Mouse (Mus musculus) heart, adult 11 months (tissue): ENCODE data around the gene Slc44a5.
"Not testable (repeated sequence)": the region's sequence is repeated elsewhere in the genome, so short reads cannot be mapped to it uniquely, and the experiment has no call there.

Experiments
- DNase-seq: peaks from one replicate; pipeline ENCODE4 v3.0.0; 2022

Slc44a5 gene

DNA sequence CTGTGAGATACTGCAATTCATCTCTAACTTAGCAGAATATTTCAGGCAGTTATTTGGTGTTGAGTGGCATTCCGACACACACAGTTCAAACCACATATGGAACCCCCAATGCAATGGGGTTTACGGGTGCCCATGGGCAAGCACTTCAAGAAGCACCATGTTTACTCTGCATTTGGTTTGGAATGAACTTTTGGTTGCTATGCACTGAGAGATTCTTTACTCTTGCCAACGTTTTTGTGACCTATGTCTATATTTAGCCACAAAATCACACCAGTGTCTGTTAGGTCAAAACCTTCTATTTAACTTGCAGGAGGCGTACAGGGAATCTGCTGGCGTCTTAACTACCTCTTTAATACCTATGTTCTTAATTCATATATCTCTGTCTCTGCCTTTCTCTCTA is 137.3 kb downstream of the Slc44a5 start:
- peak; percentile 60 for DNase-seq

DNA sequence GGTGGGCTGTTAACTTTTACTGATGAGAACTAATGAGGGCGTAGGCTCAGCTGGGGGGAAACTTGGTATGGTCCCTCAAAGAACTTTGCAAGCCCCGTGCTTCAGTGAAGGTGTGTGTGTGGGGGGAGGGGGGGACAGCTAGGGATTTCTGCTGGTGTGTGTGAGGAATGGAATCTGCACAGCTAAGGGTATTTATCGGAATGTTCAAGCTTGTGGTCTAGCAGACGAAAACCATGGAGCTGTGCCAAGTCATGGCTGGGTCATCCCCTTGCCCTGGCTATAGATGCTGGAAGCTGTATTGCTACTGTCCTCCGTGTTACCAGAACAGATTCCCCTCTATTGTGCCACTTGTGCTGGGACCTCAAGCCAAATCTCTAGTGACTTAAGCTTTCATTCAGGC is 138.0 kb downstream of the Slc44a5 start:
- DNase-seq: peak; percentile 77

DNA sequence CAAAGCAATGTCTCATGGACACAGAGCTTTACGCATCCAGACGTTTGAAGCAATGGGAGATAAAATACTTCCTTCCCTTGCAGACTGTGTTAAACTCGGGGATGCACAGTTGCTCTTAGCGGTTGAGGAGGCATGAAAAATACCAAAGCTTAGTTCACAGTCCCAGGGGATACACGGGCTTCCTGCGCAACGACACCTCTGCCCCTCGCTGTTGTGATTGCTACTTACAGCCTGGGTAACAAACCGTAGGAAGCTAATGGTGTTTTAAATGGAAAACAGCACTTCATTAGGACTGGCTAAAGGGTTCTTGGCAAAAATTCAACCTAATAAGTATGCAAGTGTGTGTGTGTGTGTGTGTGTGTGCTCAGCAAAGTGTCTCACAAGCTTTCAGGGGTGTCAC is 141.8 kb downstream of the Slc44a5 start:
- DNase-seq: peak; percentile 61

DNA sequence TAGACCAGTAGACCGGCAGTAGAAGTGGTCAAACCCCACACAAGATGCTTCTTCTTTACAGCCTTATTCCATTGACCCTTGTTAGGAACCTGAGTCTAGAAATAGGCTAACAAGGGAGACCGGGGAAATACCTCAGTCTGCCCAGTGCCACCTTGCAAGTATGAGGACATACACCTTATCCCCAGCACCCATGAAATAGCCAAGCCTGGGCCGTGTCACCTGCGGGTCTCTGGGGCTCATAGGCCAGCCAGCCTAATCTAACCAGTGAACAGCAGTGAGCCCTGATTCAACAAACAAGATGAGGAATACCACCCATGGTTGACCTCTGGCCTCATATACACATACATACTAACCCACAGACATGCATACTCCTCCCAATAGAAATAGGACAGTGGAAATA is 142.2 kb downstream of the Slc44a5 start:
- DNase-seq: peak; percentile 68

DNA sequence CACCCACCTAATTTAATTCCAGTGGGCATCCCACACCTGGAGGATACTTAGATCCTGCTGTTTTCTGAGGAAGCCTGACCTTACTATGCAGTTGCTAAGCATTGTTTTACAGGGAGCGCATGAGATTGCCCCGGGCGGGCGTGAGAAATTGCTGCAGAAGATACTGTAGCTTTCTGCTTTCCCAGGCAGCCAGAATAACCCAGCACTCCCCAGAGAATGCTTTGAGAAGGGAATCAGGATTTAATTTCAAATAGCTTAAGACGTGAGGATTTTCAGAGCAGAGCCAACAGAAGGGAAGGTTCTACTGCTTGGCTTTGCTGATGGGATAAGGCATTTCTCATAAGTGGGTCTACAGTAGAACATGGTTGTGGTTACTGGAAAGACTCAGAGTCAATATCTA is 142.8 kb downstream of the Slc44a5 start:
- peak; percentile 66 for DNase-seq

DNA sequence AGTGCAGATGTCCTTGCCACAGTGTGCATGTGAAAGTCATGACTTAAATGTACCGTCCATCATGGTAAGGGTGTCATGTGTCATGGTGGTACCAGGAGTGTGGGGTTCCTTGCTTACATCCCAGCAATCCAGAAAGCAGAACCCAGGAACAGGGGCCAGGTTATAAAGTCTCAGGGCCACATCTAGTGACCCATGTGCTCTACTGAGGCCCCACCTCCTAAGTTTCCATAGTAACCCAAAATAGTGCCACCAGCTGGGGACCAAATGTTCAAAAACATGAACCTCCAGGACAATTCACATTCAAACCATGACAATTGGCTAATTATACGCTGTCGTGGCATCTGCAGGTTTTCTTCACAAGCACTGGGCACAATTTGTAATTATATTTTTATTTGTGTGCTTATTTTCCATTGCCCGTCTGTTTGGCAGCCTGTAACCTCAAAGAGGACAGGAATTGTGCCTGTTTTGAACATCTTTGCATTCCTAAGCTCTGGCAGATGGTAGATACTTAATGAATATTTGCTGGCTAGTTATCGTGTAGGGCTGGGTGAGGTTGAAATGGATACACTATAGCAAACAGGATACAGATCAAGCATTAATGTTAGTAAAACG is 145.9 kb downstream of the Slc44a5 start:
- peak; percentile 41 for DNase-seq

DNA sequence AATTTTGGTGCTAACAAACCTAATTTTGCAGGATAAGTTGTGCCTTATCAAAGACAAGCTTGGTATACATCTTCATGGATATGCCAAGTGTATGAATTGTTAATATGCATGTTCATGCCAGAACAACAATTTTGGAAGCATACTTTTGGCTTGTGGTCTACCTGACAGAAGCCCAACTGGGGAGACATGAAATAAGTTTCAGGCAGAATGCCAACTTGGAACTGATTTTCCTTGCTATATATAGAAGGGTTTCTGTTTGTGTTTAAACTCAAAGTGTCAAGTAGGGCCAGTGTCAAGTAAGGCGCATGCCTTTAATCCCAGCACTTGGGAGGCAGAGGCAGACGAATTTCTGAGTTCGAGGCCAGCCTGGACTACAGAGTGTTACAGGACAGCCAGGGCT is 149.3 kb downstream of the Slc44a5 start:
- DNase-seq: peak; percentile 37

DNA sequence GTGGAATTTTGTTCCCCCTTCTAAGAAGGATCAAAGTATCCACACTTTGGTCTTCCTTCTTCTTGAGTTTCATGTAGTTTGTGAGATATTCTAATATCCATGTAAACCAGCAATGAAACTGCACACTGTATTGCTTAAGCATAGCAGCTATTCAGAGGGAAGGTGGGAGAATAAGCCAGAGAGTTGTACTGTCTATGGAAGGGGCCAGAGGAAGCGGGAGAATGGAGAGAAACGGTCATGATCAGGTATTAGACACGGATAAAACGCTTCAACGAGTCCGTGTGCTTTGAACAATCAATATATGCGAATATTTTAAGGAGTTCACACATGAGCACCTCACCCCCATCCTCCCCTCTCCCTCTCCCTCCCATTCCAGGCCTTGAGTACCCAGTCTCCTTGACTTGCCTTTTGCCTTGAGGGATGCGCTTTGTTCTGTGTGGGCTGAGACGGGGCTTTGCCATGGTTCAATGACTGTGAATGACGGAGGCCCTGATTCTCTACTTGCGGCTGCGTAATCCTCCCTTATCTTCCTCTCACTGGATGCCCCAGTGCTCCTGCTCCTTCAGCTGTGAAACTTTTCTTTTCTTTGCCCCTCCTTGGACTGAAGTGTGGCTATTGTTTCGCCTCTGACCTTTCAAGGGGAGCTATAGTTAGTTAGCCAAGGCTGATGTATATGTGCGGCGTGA is 151.8 kb downstream of the Slc44a5 start:
- DNase-seq: peak; percentile 53

DNA sequence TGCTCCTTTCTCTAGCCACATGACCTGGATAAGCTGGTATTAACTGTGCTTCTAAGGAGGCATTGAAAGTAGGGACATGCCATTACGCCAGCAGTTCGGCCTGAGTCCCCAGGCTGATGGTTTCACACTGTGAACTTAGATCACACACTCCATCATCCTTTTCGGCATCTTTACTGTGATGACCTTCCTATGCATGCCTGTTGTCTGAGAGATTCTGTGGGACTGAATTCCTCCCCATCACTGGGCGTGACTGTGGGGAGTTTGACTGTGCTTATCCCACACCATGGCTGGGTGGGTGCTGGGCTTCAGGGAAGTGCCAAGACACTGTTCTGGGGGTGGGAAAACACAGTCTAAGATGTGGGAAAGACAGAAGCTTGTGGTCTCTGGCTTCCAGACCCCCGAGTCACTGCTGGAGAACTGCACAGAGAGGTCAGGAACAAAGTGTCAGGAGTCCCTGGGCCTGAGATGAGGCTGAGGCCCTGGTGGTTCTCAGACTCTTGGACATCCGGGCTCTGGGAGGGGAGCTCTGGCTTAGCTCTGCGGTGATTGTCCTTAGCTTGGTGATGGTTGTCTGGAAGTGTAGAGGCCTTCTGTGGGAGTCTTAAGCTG is 152.6 kb downstream of the Slc44a5 start:
- peak; percentile 77 for DNase-seq

DNA sequence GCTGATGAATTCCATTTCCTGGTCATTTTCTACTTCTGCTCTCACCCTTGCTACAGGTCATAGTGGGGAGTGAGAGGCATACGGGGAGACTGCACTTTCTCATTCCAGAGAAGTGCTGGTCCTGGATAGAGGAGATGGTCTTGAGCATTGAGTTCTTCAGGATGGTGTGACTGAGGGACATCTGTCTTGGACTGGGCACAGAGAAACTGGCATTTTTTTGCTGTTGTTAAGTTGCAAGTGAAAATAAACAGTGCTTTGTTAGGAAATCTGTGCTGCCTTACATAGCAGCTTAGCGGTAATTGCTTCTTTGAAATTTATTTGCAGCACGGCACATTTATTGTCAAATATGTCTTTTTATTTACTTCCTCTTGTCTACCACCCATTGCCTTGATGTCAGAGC is 154.0 kb downstream of the Slc44a5 start:
- peak; percentile 55 for DNase-seq

DNA sequence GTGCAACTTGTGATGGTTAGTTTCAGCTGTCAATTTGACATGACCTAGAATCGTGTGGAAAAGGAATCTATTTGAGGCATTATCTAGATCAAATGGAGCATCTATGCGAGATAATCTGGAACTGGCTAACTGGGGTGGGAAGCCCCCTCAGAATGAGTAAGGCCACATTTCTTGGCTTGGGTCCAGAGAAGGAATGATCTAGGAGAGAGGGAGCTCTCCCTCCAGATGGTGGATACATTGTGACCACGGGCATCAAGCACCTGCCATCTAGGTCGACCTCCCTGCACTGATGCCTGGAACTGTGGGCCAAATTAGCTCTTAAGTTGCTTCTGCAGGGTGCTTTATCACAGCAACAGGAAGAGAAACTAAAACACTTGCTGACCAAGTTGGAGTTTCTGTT is 155.8 kb downstream of the Slc44a5 start:
- DNase-seq: no peak

DNA sequence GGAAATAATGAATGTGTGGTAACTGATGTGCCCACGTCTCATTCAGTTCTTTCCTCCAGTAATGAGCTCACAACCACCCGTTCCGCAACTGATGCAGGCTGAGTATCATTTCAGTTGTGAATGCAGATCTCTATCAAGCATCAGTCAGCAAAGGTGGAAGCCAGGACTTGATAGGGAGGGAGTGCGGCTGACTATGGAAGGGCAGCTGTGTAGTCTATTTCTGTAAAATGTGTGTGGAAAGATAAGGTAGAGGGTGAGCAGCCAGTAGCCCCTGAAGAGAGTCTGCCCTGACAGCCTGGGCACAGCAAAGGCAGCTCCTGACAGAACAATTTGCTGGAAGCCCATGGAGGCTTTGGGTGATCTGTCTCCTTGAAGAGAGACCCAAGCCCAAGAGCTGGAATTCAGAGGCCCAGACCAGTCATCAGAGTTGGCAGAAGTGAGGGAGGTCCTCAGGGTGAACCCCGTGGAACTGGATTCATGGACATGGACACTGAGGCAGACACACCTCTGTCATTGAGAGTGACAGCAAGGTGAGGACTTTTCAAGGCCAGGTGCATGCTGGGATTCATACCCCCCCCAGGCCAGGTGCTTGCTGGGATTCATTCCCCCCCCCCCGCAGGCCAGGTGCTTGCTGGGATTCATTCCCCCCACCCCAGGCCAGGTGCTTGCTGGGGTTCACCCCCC is 157.3 kb downstream of the Slc44a5 start:
- DNase-seq: no peak

DNA sequence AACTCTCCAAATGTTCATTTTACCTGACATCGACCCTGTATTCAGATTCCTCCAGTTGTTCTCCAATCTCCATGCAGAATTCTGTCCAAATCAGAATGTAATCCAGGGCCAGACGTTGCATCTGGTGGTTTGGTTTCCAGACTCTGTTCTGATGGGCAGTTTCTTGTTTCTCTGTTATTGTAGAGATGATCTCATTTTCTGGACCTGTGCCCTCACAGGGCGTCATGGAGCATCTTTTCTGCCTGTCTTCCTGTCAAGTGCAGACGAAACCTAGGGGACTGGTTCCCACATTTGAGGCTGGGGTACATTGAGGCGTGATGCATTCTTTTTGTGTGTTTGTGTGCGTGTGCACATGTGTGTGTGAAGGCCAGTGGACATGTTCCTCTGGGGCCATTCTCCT is 160.8 kb downstream of the Slc44a5 start:
- no peak for DNase-seq

DNA sequence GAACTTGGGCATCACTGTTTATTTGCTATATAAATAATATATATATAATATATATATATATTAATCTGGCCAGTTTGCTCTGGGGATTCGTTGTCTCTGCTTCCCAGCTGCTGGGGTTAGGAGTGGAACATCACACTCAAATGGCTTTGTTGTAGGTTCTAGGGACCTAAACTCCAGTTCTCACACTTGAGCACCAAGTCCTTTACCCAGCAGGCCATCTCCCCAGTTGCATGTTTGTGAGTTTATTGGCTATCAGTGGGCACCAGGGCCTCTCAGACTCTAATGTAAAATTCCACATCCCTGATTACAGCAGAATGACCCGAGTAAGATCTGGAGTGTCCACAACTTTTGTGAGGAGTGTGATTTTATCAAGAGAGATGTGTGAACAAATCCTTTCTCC is 161.5 kb downstream of the Slc44a5 start:
- no peak for DNase-seq

DNA sequence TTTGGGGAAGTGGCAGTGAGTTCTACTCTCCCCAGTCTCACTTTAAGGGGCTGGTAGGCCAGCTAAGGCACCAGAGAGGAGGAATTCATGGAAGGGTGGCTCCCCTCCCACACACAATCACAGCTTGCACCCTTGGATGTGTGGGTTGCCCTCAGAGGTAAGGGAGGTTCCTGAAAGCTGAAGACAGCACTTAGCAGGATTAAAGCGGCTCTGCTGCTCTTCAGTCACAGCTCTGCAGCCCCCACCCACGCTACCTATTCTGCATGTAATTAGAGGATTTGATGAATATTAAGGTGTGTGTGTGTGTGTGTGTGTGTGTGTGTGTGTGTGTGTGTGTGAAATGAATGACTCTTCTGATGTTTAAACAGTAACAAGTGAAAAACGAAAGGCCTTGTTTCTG is 163.3 kb downstream of the Slc44a5 start:
- no peak for DNase-seq

DNA sequence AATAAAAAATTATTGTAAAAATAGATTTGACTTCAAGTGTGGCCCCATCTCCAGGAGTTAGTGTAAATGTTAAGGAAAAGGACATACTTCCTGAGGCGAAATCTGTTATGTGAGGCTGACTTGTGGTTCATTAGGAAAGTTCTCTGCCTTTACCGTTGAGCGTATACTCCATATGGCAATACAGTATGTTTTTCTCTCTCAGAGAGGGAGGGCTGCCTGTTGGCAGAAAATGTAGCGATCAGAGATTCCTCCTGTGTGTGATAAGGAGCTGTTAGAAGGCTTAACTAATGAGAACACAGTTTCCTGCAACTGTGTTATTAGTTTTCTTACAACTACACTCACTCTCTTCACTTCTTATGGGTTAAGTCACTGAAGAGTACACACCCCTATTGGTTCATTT is 168.1 kb downstream of the Slc44a5 start:
- DNase-seq: no peak

DNA sequence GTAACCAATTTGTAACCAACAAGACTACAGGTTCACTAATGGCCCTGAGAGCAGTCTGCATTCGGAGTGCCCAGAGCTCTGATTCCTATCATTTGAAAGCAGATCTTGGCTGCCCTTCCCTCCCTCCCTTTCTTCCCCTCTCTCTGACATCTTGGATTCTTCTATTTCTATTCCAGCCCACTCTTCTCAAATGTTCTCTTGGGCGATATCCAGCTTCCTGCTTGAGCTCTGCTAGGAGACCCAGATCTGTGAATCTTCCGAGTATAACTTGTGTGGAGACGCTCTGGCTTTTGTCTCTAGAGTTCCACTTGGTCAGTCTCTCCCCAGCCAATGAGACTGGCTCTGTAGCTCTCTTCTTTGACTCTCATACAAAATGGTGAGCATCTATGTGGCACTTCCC is 169.4 kb downstream of the Slc44a5 start:
- no peak for DNase-seq

DNA sequence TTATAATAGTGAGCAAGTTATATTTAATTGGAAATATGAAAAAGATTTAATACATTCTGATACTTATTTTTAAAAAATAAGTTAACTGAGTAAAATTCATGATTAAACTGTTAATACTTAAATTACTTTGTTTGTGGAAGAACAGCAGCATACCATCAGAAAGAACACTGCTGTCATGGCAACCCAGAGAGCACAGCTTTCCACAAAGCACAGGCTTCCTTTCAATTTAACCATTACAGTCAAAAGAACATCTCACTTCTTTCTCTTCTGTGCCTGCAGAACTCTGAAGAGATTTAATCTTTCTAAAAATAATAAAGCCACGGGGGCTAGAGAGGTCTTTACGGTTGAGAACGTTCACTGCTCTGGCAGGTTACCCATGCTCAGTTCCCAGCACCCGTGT is 172.5 kb downstream of the Slc44a5 start:
- no peak for DNase-seq

DNA sequence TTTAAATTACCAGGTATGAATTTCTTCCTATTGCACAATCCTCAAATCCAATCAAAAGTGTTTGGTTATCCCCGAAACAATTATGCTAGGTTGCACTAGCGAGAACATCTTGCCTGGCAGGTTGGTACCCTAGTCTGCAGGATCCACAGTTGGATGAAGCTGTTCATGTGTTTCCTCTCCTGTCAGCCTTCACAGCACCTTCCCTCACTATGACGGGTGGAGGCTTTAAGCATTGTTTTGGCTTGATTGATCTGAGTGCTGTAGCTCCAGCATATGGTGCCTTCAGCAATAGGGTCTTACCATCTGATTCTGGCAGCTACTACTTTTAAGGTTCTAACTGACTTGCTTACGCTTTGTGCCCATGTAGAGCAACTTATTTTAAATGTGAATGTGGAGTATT is 176.5 kb downstream of the Slc44a5 start:
- DNase-seq: no peak

DNA sequence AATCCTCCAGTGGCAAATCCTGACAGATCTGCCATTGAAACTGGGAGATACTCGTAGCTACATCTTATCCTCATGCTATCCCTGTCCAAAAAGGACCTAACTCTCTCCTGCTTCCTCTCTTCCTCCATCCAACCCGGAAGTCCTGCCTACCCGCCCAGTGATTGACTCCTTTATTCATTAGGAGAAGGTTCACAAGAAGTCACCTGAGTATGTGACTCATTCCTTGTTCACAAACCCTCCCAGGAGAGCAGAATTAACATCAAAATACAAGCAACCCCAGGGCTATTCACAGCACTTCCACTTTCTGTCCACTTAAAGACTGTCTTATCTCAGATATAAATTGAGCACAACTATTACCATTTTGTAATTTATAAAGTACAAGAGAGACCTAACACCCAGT is 180.3 kb downstream of the Slc44a5 start:
- not testable (repeated sequence) for DNase-seq

DNA sequence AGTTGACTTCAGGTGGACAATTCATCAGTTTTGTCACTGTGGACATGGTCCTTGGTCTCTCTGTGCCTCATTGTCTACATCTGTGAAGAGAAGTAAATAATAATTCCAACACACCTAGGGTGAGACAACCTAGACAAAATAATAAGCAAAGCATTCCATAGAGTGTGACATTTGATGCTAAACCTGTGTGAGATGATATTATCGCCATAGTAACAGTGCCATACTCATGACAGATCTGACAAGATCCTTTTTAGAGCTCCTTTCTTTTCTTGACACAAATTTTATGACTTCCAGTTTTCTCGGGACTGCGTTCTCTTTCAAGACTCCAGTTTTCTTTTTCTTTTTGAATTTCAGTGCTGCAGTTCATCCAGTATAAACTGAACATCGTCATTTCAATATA is 192.6 kb downstream of the Slc44a5 start:
- DNase-seq: no peak

DNA sequence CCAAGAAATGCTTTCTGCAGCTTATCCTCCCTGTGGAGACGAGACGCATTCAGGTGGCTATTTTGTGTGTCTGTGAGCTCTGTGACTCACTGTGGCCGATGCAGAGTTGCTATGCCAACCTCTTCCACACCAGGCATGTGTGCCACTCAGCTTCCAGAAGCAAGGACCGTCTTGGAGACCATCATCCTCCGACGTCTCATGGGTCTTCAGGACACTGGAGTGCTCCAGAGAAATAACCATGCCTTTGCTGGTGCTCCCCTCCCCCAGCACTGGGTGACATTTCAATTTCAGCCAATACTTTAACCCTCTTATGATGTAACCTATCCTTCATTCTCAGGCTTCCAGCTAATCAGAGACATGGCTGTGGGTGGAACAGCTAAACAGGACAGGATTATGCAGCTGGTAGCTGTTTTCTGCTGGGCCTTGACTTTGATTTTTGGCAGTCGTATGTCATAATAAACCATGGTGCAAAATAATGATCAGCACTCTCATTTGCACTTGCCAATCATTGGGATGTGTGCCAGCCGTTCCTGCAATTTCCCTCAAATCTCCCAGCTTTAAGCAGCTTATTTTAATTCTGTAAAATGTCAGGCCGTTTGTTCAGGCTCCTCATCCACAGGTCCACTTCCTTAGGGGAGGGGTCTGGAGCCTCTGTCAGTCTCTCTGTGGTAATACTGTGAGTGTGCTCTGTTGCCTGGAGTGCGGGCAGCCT is 198.8 kb downstream of the Slc44a5 start:
- DNase-seq: peak; percentile 71

DNA sequence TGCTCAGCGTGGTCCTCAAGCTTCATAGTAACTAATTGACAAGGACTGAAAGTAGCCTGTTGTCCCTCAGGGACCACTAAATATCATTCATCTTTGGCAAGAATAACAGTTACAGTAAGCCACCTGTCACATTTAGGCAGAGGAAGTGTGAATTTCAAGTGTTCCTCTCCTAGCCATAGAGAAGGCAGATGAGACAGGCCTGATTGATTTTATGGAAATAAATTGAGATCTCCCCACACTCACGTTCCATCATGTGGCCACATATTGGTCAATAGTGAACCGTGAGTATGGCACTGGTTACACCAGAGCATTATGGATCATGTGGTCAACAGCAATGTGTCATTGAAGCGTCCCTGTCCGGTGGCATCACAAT is 199.3 kb downstream of the Slc44a5 start:
- DNase-seq: peak; percentile 61
